Mouse (Mus musculus) megakaryocyte, adult 5-6 weeks (primary cell): Measurements from ENCODE around the gene Psmb9. TPM values are rescaled to one million over a fixed set of nuclear protein-coding genes. Genes with fewer than 3 reads are reported as not detected.

Source experiments
- ATAC-seq: 2 replicates; pipeline ENCODE4 v1.8.0; 2016; ENCODE audit warnings: mild to moderate bottlenecking, inconsistent platforms; ENCODE audit not compliant: poor library complexity, severe bottlenecking
- total RNA-seq, 2 experiments: library from RNA; stranded (forward) in 1 of 2; stranded (reverse) in 1 of 2; fragments of 153-499, 151-499 nt in 1 of 2; fragments of 221-1000, 200-1000 nt in 1 of 2; gene quantifications; 2 replicates each; pipeline versions ENCODE4 v1.2.3 to v1.2.4; 2015 to 2017

Gene Psmb9
- total RNA-seq, 2 experiments from 2014 or later: 125 to 142 TPM

DNA sequence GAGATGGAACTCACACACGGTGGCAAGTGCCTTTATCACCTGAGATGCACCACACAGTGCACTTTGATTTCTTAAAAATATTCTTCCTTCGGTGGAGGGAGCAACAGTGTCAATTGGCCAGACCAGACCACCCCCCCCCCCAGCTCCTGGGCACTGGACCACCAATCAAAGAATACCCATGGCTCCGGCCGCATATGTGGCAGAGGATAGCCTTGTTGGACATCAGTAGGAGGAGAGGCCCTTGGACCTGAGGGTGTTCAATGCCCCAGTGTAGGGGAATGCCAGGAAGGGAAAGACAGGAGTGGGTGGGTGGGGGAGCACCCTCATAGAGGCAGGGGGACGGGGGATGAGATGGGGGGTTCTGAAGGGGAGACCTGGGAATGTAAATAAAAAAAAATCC is 19.2 kb upstream of the Psmb9 start:
- ATAC-seq: no peak

DNA sequence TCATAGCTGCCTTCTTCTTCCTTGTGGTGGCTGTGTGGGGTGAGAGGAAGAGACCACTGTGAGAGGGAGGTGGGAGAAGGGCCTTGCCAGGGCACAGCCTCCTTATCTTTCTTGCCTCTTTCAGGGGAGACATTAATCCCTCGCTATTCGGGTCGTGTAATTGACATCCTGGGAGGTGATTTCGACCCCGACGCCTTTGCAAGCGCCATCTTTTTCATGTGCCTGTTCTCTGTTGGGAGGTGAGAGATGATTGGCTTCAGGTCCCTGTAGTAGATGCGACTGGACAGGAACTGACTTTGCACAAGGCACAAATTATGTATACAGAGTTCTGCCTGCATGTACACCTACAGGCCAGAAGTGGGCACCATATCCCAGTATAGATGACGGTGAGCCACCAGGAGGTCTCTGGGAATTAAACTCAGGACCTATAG is 18.2 kb upstream of the Psmb9 start:
- ATAC-seq: peak; percentile 78

DNA sequence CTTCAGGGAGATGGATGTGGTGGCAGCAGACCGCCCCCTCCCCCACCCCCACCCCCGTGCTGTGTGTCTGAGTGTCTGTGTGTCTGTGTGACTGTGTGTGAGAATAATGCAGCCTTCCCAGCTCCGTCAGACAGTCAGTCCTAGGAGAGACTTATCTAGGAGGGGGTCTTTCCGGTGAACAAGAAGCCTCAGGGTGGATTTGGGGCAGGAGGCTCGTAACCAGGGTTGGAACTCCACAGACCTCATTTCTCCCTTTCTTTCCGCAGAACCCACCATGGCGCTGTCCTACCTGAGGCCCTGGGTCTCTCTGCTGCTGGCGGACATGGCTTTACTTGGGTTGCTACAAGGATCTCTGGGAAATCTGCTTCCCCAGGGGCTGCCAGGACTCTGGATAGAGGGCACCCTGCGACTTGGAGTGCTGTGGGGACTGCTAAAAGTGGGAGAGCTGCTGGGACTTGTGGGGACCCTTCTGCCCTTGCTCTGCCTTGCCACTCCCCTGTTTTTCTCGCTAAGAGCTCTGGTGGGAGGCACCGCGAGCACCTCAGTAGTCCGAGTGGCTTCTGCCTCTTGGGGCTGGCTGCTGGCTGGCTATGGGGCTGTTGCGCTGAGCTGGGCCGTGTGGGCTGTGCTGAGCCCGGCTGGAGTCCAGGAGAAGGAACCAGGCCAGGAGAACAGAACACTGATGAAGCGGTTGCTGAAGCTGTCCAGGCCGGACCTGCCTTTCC is 17.6 kb upstream of the Psmb9 start:
- no peak; the same call in 1 of the 2 replicates for ATAC-seq

DNA sequence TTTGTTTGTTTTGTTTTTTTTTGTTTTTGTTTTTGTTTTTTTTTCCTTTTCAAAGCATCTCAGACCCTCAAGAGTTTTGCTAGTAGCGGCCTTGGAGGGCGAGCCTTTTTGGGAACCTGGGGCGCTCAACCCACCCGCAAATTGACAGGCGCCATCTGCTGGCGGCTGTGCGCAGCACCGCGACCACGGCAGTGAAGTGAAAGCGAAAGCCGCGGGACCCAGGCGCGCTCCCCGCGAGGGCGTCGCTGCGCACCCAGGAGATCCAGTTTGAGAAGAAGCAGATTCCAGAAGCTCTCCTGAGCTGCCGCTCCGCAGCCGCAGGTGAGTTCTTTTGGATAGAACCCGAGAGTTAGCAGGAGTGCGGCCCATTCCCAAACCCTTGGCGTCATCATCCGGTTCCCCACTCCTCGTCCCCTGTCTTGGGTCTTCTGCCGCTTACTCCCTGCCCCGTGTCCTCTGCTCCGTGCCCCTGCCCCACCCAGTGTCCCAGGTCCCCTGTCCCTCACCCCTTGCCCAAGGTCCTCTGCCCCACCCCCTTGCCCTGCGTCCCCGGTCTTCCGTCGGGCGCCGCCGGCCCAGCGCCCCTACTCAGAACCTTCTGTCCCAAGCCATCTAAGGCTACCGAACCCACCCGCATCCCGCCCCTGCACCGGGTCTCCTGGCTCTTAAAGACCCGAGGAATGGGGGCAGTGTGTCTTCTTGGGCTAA is 16.9 kb upstream of the Psmb9 start:
- ATAC-seq: peak; percentile 80

DNA sequence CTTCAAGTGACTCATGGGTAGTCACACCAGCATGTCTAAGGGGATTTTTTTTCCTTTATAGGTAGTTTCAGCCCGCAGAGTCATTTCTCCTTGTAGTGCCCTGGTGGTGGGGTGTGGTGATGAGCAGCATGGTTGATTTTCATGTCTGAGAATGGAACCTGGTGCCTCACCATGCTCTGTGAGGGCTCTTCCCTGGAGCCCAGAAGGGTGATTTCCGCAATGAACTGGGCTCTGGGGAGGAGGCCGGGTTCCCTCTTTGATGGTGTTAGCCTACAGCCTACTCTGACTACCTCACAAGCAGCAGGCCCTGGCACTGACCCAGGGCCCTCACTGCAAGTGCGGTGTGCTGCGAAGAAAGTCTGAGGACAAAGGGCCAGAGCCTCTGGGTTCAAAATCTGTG is 15.9 kb upstream of the Psmb9 start, which contains the start of gene Tap2:
Gene Tap2, plus strand, starts transcription at position 84 of the 400 bp plus-strand sequence.
- no peak for ATAC-seq

DNA sequence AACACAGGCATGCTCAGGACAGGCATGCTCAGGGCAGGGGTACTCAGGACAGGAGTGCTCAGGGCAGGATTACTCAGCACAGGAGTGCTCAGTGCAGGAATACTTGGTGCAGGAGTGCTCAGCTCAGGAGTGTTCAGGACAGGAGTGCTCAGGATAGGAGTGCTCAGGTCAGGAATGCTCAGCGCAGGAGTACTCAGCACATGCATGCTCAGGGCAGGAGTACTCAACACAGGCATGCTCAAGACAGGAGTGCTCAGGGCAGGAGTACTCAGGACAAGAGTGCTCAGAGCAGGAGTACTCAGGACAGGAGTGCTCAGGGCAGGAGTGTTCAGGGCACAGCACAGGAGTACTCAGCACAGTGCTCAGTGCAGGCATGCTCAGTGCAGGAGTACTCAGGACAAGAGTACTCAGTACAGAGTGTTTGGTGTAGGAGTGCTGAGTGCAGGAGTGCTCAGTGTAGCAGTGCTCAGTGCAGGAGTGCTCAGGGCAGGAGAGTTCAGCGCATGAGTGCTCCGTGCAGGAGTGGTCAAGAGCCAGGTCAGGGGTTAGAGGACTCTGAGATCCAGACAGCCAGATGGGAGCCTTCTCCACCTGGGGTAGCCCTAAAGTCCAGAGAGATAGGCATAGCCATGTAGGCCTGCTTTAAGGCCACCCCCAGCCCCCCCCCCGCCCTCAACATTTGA is 15.3 kb upstream of the Psmb9 start:
- ATAC-seq: no peak

DNA sequence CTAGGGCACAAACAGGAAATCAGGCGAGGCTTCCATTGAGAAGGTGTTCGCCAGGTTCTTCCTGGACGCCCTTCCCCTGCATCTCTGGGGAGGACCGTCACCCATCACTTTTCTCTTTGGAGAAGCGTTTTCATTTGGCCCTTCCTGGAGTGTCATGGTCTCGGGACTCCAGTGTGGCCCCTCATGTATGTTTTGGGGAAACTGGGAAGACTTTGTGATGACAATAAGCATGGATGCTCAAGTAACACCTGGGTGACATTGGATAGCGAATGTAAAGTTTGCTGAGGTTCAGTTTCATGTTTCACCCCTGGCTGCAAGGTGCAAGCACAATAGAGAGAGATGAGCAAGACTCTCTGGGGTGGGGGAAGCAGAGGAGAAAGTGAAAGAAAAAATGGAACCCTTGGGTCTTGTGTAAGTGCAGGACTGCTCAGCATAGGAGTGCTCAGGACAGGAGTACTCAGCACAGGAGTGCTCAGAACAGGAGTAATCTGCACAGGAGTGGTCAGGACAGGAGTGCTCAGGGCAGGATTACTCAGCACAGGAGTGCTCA is 14.0 kb upstream of the Psmb9 start:
- ATAC-seq: no peak

DNA sequence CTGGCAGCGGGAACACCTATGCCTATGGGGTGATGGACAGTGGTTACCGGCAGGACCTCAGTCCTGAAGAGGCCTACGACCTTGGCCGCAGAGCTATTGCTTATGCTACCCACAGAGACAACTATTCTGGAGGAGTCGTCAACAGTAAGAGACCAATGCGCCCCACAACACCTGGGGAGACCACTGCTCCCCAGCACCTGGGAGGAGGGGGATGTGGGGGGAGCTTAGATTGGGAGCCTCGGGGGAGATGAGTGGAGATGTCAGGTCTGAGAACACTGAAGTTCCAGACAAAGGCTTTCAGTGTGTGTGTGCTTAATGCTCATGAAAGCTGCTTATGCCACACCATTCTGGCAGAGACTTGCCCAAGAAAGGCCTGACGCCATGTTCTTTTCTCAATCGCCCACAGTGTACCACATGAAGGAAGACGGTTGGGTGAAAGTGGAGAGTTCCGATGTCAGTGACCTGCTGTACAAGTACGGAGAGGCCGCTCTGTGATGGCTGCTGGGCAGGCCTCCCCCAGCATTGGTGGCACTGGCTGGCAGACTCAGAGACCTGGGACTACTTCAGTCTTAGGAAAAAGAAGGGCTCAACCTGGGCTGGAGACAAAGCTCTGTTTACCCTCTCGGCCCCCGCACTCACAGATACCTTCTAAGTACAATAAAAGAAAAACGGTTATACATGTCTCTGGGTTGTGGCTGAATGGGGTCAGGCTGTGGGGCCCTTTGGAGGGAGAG is 13.4 kb upstream of the Psmb9 start:
- ATAC-seq: no peak

DNA sequence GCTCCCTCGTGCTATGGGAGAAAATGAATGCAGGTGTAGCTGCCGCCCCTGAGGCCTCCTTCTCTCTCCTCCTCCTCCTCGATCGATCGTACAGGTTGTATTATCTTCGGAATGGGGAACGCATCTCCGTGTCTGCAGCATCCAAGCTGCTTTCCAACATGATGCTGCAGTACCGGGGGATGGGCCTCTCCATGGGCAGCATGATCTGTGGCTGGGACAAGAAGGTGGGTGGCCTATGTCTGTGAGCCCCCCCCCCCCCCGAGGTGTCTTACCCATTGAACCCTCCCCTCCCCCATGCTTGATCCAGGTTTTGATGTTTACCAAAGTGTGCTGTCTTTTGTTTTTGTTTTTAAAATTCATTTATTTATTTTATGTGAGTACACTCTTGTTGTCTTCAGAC is 12.5 kb upstream of the Psmb9 start:
- ATAC-seq: no peak

DNA sequence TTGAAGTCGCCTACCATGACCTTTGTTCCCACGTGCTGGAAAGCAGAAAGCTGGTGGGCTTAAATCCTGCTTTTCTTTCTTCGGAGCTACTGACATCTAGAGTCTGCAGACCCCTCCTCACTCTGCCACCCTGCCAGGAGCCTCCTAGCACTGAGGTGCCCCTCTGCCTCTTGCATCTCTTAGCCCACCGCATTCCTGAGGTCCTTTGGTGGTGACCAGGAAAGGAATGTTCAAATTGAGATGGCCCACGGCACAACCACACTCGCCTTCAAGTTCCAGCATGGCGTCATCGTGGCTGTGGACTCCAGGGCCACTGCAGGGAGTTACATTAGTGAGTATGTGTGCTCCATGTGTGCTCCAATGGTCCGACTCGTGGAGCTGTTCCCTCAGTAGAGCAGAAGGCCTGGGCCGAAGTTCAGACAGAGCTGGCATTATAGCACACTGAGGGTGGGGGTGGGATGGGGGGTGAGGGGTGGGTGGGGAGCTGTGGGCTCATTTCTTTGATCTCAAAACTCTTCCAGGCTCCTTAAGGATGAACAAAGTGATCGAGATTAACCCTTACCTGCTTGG is 11.6 kb upstream of the Psmb9 start:
- no peak for ATAC-seq

DNA sequence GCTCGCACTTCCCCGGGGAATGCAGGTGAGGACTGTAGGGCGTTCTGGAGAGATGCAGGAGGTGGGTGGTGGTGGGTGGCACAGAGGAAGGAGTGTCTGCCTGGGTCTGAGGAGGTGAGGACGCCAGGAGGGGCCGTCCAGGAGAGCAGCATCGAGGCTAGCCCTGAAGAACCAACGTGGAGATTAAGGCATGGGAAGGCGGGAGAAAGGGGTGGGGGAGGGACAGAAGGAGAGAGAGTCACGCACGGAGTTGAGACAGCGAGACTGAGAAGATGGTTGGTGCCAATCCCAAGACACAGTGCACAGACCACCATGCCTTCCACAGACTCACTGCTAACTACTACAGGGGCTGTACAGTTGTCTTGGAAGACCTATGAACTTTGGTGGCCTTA is 11.0 kb upstream of the Psmb9 start:
- ATAC-seq: peak; percentile 16; the same call in 1 of the 2 replicates

DNA sequence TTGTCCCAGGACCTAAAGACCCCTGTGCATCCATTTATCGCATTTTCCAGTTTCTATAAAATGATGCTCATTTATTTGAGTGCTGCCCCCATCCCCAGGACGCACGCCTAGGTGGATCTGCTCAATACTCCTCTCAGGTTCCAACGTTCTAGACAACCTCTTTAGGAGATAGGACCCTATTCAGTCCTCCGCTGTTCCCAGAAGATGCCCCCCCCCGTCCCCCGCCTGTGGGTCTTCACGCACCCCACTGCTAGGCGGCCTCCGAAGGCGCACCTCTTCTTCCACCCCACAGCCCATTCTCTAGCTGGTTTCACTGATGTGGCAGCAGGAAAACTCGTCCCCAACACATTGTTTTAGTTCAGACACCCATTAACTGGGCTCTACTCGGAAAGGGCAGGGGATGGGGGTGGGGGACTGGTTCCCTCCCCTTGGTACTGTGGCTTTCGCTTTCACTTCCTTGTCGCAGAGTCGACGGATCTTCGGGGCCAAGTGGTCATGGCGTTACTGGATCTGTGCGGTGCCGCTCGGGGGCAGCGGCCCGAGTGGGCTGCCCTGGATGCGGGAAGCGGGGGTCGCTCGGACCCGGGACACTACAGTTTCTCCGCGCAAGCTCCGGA is 10.4 kb upstream of the Psmb9 start:
- peak; percentile 81 for ATAC-seq

DNA sequence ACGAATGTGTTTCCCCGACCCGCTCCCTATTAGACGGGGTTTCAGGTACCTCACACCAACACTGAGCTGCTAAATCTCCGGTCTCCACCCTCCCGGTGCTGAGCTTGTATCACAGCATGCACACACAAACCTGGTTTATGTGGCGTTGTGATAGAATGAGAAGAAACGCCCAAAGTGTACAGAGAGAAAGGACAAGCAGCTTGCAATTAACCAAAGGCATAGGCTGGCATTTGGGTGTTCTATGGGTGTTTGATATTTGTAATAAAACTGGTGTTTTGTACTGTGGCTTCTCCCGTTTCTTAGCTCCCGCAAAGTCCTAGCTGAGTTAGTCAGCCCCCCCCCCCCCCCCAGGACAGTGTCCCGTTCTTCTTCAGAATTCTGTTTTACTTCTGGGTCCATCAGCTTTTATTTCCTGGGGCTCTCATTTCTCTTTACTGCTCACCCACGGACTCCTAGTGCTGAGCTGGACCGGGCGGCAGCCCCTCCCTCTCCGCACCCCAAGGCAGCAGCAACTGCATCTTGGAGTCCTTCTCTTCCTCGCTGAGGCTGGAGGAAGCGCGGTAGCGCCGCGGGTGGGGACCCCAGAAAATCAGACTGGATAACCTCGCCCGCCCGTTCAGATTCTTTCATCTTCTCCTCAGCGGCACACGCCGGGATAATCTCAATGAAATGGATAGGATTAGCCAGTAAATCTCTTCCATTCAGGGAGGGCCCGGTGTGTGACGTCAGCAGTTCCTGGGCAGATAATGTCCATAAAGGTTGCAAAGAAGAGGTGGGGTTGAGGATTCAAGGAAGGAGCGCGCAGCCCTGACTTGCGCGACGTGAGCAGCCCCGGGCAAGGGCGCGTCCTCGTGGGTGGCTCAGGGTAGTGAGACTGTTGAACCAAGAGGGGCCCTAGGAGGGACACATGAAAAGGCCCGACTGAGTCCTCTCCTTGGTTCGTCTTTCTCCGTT is 9.7 kb upstream of the Psmb9 start, which contains the start of gene Psmb8:
Gene Psmb8, plus strand, starts transcription at position 781 of the 954 bp plus-strand sequence.
- ATAC-seq: peak; percentile 77

DNA sequence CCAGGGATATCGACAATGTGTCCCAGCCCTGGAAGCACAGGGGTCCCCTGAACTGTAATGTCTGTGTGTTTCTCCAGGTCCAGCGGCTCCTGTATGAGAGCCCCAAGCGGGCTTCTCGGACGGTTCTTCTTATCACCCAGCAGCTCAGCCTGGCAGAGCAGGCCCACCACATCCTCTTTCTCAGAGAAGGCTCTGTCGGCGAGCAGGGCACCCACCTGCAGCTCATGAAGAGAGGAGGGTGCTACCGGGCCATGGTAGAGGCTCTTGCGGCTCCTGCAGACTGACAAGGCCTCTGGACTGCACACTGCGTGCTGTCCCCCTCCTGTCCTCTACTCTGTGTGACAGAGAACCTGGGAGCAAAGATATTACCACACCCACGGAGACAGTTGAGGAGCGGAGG is 8.9 kb upstream of the Psmb9 start:
- ATAC-seq: peak; percentile 57

DNA sequence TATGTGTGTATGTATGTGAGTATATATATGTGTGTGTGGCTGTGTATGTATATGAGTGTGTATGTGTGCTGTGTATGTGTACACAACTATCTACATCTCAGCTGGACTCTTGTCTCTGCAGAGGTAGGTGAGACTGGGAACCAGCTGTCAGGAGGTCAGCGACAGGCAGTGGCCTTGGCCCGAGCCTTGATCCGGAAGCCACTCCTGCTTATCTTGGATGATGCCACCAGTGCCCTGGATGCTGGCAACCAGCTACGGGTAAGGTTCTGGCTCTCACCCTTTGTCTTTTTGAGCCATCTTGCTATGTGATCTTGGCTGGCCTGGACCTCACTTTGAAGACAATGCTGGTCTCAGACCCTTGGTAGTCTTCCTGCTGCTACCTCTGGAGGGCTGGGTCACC is 7.2 kb upstream of the Psmb9 start:
- no peak for ATAC-seq

DNA sequence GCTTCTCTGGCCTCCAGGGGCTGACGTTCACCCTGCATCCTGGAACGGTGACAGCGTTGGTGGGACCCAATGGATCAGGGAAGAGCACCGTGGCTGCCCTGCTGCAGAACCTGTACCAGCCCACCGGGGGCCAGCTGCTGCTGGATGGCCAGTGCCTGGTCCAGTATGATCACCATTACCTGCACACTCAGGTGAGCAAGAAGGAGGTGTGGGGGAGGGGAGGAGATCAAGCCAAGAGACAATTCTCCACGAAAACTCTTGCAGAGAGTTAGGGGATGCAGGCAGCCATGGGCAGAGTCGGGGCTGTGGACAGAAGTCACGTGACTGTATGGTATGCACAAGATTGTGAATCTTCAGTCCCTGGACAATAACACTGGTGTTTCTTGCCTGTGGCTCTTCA is 5.9 kb upstream of the Psmb9 start:
- ATAC-seq: no peak

DNA sequence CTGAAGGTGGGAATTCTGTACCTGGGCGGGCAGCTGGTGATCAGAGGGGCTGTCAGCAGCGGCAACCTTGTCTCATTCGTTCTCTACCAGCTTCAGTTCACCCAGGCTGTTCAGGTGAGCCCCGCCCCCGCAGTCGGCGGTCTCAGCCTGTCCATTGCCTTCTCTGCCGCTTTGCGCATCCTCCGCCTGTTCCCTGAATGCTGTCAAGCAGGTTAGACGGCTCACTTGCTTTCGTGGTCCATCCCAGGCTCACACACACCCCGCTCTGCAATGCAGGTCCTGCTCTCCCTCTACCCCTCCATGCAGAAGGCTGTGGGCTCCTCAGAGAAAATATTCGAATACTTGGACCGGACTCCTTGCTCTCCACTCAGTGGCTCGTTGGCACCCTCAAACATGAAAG is 5.3 kb upstream of the Psmb9 start:
- ATAC-seq: no peak

DNA sequence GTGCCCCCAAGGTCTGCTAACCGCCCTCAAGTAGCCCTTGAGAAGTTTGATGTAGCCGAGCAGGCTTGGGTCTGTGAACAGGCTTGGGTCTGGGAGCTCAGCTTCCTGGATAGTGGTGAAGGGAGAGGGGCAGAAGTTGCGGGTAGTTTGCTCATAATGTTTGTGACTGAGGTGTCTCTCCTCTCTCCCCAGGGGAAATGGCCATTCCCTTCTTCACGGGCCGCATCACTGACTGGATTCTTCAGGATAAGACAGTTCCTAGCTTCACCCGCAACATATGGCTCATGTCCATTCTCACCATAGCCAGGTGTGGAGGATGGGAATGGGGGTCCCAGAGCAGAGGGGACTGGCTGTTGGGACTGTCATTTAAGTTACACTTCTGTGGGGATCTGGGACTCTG is 1.4 kb upstream of the Psmb9 start:
- ATAC-seq: no peak

DNA sequence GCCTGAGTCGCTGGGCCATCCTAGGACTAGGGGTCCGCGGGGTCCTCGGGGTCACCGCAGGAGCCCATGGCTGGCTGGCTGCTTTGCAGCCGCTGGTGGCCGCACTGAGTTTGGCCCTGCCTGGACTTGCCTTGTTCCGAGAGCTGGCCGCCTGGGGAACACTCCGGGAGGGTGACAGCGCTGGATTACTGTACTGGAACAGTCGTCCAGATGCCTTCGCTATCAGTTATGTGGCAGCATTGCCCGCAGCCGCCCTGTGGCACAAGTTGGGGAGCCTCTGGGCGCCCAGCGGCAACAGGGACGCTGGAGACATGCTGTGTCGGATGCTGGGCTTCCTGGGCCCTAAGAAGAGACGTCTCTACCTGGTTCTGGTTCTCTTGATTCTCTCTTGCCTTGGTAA is 446 bp upstream of the Psmb9 start:
- ATAC-seq: peak; percentile 6; the same call in 1 of the 2 replicates
